16 mouse cellular contexts compared by ENCODE assay signal in the genomic region with DNA sequence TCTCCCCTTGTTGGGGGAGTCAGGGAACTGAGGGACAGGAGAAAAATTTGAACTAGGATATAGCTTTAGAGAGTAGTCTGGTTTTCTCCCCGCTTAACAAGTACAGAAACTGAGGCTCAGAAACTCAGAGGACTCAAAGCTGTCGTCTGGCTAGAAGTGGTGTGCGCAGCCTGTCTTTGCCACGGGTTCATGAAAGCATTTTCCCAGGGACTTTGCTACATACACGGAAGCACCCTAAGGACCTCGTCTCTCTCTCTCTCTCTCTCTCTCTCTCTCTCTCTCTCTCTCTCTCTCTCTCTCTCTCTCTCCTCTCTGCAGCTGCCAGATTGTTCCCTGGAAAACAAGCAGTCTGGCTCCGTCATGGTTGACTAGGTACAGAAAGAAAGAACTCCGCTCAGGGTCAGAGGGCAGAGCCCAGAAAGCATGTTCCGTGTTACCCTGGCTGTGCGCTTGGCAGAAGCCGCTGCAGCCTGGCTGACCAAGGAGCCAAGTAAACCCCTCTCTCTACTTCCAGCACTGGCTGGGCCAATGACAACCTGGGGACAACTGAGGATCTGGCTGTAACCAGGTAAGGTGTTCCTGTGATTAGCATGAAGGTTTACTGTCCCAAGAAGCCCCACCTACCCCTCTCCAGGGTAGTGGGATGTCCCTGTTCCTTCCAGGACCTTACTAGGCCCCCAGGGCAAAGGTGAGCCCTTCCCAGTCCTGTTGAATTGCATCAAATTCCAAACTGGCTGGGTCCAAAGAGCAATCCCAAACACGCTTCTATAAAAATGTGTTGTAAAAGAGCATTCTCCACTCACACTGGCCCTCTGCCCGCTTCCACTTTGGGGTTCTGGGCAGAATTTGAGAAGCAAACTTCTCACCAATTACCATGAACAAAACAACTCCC. TPM values are rescaled to one million over a fixed set of nuclear protein-coding genes. Genes with fewer than 3 reads are reported as not detected.
DNase-seq lines count a peak whose midpoint lies in the region; ATAC-seq and TF ChIP-seq lines count a peak whose summit lies in the region.
"Had no signal": no experiment of that assay in that cellular context is flagged by ENCODE, and none has a peak within 500 bp of the region (broad histone marks: within the 10 kb centered on the region; RNA-seq: fewer than 3 reads in every experiment).

No protein-coding gene starts in this region.

- no peaks in the 10 kb centered on the region for H3K9me3 ChIP-seq in liver, postnatal 0 days (ENCODE audit: low read length)
- H3K9me3 ChIP-seq in liver, embryonic 12.5 days (replicated peaks) = no peaks in the 10 kb centered on the region
- H3K9me3 ChIP-seq: heart, embryonic 12.5 days; midbrain, embryonic 12.5 days; neural tube, embryonic 13.5 days had no signal

- 0 out of 2 replicates have a peak, but pooled peaks have one; percentile 11 for ATAC-seq in liver, postnatal 0 days
- ATAC-seq in liver, embryonic 12.5 days = no peak
- no peak for ATAC-seq in CD4-positive, CD25-positive, alpha-beta regulatory T cell, adult 4 months

- TF ChIP-seq CTCF in liver, postnatal 0 days (IDR thresholded peaks at IDR 0.05; ENCODE audit: low read depth) = no peak

- no peak overlapping the region for H3K4me3 ChIP-seq in liver, postnatal 0 days (ENCODE audit: low read depth, low read length)
- no peak overlapping the region for H3K4me3 ChIP-seq in liver, embryonic 12.5 days
- H3K4me3 ChIP-seq: heart, embryonic 12.5 days; midbrain, embryonic 12.5 days; neural tube, embryonic 13.5 days had no signal

- H3K4me1 ChIP-seq in liver, postnatal 0 days (ENCODE audit: insufficient read depth) = peaks cover 6% of the 10 kb centered on the region; the same call in 1 of the 2 replicates
- no peaks in the 10 kb centered on the region for H3K4me1 ChIP-seq in liver, embryonic 12.5 days
- H3K4me1 ChIP-seq: heart, embryonic 12.5 days; neural tube, embryonic 13.5 days had no signal

- 65% methylated on average over 13 of the region's 13 CpGs for WGBS in liver, postnatal 0 days (ENCODE audit: insufficient replicate concordance)
- 73% methylated on average over 13 of the region's 13 CpGs for WGBS in liver, embryonic 12.5 days (ENCODE audit: insufficient replicate concordance)

- no peak for DNase-seq in liver, postnatal 0 days
- DNase-seq in embryo, embryonic 11 days = peak; percentile 26
- peak; percentile 82 for DNase-seq in kidney, adult 18-20 months
- peak; percentile 81 to 91 for DNase-seq in kidney, postnatal 36 days
- DNase-seq in gastrocnemius, adult 8-10 months (ENCODE audit: low spot score in 2 of 2) = no peak
- DNase-seq in thymus, adult 18-20 months = no peak
- DNase-seq: cerebellum, postnatal 36 days; gastrocnemius, postnatal 25 days; right cerebral cortex, postnatal 25 days; thymus, postnatal 36 days had no signal

- H3K27ac ChIP-seq in liver, postnatal 0 days (ENCODE audit: low read depth) = peak overlapping the region; percentile 31
- no peak overlapping the region for H3K27ac ChIP-seq in liver, embryonic 12.5 days
- H3K27ac ChIP-seq: midbrain, embryonic 12.5 days; neural tube, embryonic 13.5 days had no signal

- no peak overlapping the region for H3K9ac ChIP-seq in liver, postnatal 0 days (replicated peaks)
- H3K9ac ChIP-seq in liver, embryonic 12.5 days = no peak overlapping the region
- H3K9ac ChIP-seq: heart, embryonic 12.5 days; midbrain, embryonic 12.5 days; neural tube, embryonic 13.5 days had no signal

- no peaks in the 10 kb centered on the region for H3K27me3 ChIP-seq in liver, postnatal 0 days (ENCODE audit: insufficient read depth, low read length)
- H3K27me3 ChIP-seq in liver, embryonic 12.5 days (replicated peaks) = no peaks in the 10 kb centered on the region
- H3K27me3 ChIP-seq: neural tube, embryonic 13.5 days had no signal

- no peak overlapping the region for H3K4me2 ChIP-seq in liver, postnatal 0 days (ENCODE audit: low read depth, low read length)
- H3K4me2 ChIP-seq in liver, embryonic 12.5 days = no peak overlapping the region
- H3K4me2 ChIP-seq: heart, embryonic 12.5 days; midbrain, embryonic 12.5 days; neural tube, embryonic 13.5 days had no signal

- no peak for TF ChIP-seq EP300 in liver, postnatal 0 days (IDR thresholded peaks at IDR 0.05; ENCODE audit: low read depth)

- H3K36me3 ChIP-seq in liver, postnatal 0 days (replicated peaks; ENCODE audit: insufficient read depth, low read length) = no peaks in the 10 kb centered on the region
- H3K36me3 ChIP-seq in liver, embryonic 12.5 days = no peaks in the 10 kb centered on the region
- H3K36me3 ChIP-seq: heart, embryonic 12.5 days; midbrain, embryonic 12.5 days; neural tube, embryonic 13.5 days had no signal

RNA-seq across cellular contexts. Expression of a gene that starts 46.9 kb away (rescaled TPM):
- polyA plus RNA-seq in liver, postnatal 0 days (2015; fragmentation: Nextera tagmentation; extraction: Ambion mirVana) = 0.07 and 0.09 TPM in 2 replicates
- 0.13 and 0.41 TPM in 2 replicates for polyA plus RNA-seq in liver, embryonic 12.5 days (2016; fragmentation: Nextera tagmentation; extraction: Ambion mirVana)
- polyA plus RNA-seq in CD4-positive, CD25-positive, alpha-beta regulatory T cell, adult 4 months (2017; shearing (Covaris generic)) = not detected
- total RNA-seq in gastrocnemius, adult 8-10 months (2022) = under 1 TPM in 2 of 4 experiments, not detected in 2; 0.24 to 0.36 TPM
- total RNA-seq: hematopoietic stem cell, adult 5-6 weeks had no signal

Comparison
In these comparisons a context has a peak if more than half of its experiments do, and no peak if none do; other contexts are left out.
1. DNase-seq: peak in embryo, embryonic 11 days (single experiment), kidney, adult 18-20 months (single experiment) and kidney, postnatal 36 days (2 of 2); none in liver, postnatal 0 days (single experiment), gastrocnemius, adult 8-10 months (0 of 2) and thymus, adult 18-20 months (0 of 2).